Mouse (Mus musculus): ENCODE results near the gene Hey2. TPM values are rescaled to one million over a fixed set of nuclear protein-coding genes. Genes with fewer than 3 reads are reported as not detected.

Gene Hey2
- polyA plus RNA-seq (2014; fragmentation: Nextera tagmentation; extraction: Ambion mirVana): 2.8 and 4.0 TPM in 2 replicates

DNA sequence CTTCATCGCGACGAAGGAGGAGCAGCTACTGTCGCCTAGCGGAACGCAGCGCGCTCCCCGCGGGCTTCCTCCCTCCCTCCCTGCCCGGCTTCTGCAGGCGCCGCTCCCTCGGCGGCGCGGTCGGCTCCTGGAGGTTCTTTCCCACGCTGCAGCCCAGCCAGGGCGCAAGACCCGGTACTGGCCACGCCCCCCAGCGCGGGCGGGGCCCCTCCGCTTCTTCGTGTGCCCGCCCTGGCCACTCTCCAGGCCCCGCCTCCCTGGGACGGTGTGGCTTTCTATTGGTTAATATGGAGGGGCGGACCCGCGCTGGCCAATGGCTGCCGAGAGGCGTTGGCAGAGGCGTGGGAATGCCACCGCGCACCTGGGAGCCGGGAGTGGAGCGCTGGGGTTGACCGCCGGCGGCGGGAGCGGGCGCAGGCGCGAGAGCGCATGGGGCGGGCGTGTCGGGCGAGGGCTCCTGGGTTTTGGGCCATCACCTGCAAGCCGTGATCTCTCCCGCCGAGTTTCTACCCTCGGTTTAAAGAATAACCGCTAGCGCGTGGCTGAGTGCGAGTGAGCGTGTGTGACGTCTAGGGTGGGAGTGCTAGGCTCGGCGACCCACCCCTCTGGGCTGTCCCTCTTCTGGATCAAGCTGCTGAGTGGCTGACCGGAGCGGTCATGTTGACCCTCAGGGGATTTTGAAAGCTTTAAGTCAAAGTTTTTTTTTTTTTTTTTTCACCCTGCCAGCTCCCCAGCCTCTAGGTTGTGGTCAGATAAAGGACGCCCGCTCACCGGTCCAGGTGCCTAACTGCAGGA lies at the start of gene Hey2:
Gene Hey2 (minus strand): TSS at position 159 of the 795 bp plus-strand sequence.
- H3K4me1 ChIP-seq (ENCODE audit: control insufficient read depth, insufficient read depth, low read length): peaks cover 14% of the 10 kb centered on the region
- DNase-seq (ENCODE audit: low spot score, missing footprints): peak; percentile 100
- H3K36me3 ChIP-seq (ENCODE audit: control insufficient read depth, insufficient read depth, low read length): no peaks in the 10 kb centered on the region
- peaks cover 43% of the 10 kb centered on the region for H3K27me3 ChIP-seq (ENCODE audit: control insufficient read depth, insufficient read depth, low read length)
- peak; percentile 99 for ATAC-seq (ENCODE audit: low FRiP score)
- H3K4me2 ChIP-seq: peak within 1 kb of the TSS; percentile 74
- no peaks in the 10 kb centered on the region for H3K9me3 ChIP-seq (ENCODE audit: control insufficient read depth, low read length)
- H3K4me3 ChIP-seq (ENCODE audit: low read depth, low read length): peak within 1 kb of the TSS; percentile 56
- no peak within 1 kb of the TSS for H3K27ac ChIP-seq (ENCODE audit: low read depth, low read length)
- WGBS: under 1% methylated on average over 64 of the region's 70 CpGs
- peak within 1 kb of the TSS; percentile 32; the same call in 1 of the 2 replicates for H3K9ac ChIP-seq (ENCODE audit: low read length)

DNA sequence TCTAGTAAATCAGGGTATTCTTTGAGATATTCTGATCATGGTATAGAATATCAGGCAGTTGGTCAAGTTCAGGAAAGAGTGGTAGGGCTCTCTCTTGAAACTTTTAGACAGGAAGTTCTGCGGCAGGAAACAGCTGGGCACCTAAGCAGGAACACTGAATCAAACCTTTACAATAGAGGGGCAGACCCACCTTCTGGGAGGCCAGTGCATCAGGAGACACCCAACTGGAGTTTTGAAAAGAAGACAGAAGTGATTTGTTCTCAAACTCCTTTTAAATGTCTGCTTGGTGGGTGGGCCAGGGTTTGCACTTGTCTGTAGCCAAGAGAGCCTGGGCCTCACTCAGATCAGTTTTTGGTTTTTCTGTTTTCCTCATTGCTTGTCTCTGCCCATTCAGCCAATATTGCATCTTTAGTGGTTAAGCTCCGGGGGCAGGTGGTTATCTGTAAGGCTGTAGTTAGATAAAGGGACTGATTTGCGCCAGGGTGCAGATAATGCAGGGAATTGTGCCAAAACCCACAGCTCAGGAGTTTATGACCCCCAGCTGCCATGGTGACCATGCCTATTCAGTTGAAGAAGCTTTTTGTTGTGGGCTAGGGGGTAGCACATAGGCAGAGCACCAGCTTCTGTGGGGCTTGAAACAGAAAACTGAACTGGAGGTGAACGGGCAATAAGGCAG lies 40.6 kb upstream of the Hey2 start:
- Histone ChIP-seq H3K4me1 (ENCODE audit: control insufficient read depth, insufficient read depth, low read length) (no peaks in the 10 kb centered on the region; the same call in 1 of the 2 replicates), H3K36me3 (ENCODE audit: control insufficient read depth, insufficient read depth, low read length) (no peaks in the 10 kb centered on the region), H3K4me3 (ENCODE audit: low read depth, low read length) (no peak overlapping the region), H3K27me3 (ENCODE audit: control insufficient read depth, insufficient read depth, low read length) (no peaks in the 10 kb centered on the region), H3K9me3 (ENCODE audit: control insufficient read depth, low read length) (no peaks in the 10 kb centered on the region), H3K27ac (ENCODE audit: low read depth, low read length) (no peak overlapping the region), H3K9ac (ENCODE audit: low read length) (no peak overlapping the region), H3K4me2 (no peak overlapping the region)
- ATAC-seq (ENCODE audit: low FRiP score) (peak; percentile 67), DNase-seq (ENCODE audit: low spot score, missing footprints) (no peak)
- WGBS: 51% methylated on average over 4 of the region's 4 CpGs

GRCm38 (mm10) chr10:30881109-30881508 lies 38.5 kb upstream of the Hey2 start:
- WGBS: 86% methylated on average over 10 of the region's 10 CpGs
- no peaks in the 10 kb centered on the region; the same call in 1 of the 2 replicates for H3K4me1 ChIP-seq (ENCODE audit: control insufficient read depth, insufficient read depth, low read length)
- H3K27me3 ChIP-seq (ENCODE audit: control insufficient read depth, insufficient read depth, low read length): no peaks in the 10 kb centered on the region
- H3K27ac ChIP-seq (ENCODE audit: low read depth, low read length): no peak overlapping the region
- no peak for ATAC-seq (ENCODE audit: low FRiP score)
- H3K4me2 ChIP-seq: no peak overlapping the region
- no peaks in the 10 kb centered on the region for H3K9me3 ChIP-seq (ENCODE audit: control insufficient read depth, low read length)
- no peak for DNase-seq (ENCODE audit: low spot score, missing footprints)
- H3K9ac ChIP-seq (ENCODE audit: low read length): no peak overlapping the region
- no peaks in the 10 kb centered on the region for H3K36me3 ChIP-seq (ENCODE audit: control insufficient read depth, insufficient read depth, low read length)
- no peak overlapping the region for H3K4me3 ChIP-seq (ENCODE audit: low read depth, low read length)

- H3K4me1 ChIP-seq (ENCODE audit: control insufficient read depth, insufficient read depth, low read length): peaks cover 14% of the 10 kb centered on the region
- H3K36me3 ChIP-seq (ENCODE audit: control insufficient read depth, insufficient read depth, low read length): no peaks in the 10 kb centered on the region
- H3K9me3 ChIP-seq (ENCODE audit: control insufficient read depth, low read length): no peaks in the 10 kb centered on the region
- H3K9ac ChIP-seq (ENCODE audit: low read length): no peak overlapping the region
- H3K4me2 ChIP-seq: no peak overlapping the region
- peaks cover 43% of the 10 kb centered on the region for H3K27me3 ChIP-seq (ENCODE audit: control insufficient read depth, insufficient read depth, low read length)
- ATAC-seq (ENCODE audit: low FRiP score): no peak
- peak; percentile 91 for DNase-seq (ENCODE audit: low spot score, missing footprints)
- WGBS: 14% methylated on average over 13 of the region's 13 CpGs
- H3K27ac ChIP-seq (ENCODE audit: low read depth, low read length): no peak overlapping the region
- no peak overlapping the region for H3K4me3 ChIP-seq (ENCODE audit: low read depth, low read length)
These were observed 2.7 kb upstream of the Hey2 start for GRCm38 (mm10) chr10:30845101-30845825.

DNA sequence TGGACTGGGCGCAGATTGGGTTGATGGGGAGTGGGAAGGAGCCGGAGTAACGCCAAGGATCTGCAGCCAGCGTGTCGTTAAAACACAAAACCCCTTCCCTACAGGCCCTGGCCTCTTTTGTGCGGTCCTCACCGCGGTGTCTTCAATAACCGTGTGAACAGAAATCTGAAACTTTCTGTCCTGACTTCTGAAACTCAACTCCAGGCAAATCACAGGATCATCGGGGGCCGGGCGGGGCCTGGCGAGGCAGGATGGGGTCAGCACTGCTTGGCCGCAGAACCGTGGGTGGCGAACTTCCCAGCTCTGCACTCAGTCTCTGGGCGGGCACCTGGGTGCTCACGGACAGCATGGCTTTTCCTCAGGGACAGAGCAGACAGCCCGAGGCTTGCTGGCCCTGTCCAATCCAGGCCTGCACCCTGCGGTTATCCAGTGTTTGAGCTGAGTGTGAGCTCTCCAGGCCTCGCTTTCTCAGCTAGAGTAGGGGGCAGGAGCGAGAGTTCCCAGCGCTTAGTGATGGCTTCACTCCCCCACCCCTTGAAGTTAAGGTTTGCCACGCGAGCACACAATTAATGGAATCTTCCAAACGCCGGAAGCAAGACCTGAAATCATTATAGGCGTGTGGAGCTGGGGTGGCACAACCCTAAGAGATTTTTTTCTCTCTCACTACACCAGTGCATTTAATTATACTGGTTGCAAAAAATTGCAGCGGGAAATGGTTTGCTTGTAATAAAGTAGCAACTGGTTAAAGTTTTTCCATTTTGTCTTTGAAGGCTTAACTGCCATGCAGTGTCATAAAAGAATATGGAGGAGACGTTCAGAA lies 1.8 kb upstream of the Hey2 start:
- H3K4me2 ChIP-seq: peak overlapping the region; percentile 74
- no peak overlapping the region for H3K27ac ChIP-seq (ENCODE audit: low read depth, low read length)
- WGBS: under 1% methylated on average over 30 of the region's 30 CpGs
- no peaks in the 10 kb centered on the region for H3K36me3 ChIP-seq (ENCODE audit: control insufficient read depth, insufficient read depth, low read length)
- no peaks in the 10 kb centered on the region for H3K9me3 ChIP-seq (ENCODE audit: control insufficient read depth, low read length)
- peaks cover 14% of the 10 kb centered on the region for H3K4me1 ChIP-seq (ENCODE audit: control insufficient read depth, insufficient read depth, low read length)
- H3K27me3 ChIP-seq (ENCODE audit: control insufficient read depth, insufficient read depth, low read length): peaks cover 43% of the 10 kb centered on the region
- H3K4me3 ChIP-seq (ENCODE audit: low read depth, low read length): peak overlapping the region; percentile 56
- DNase-seq (ENCODE audit: low spot score, missing footprints) (peak; percentile 95), ATAC-seq (ENCODE audit: low FRiP score) (peak; percentile 6; the same call in 1 of the 2 replicates)
- H3K9ac ChIP-seq (ENCODE audit: low read length): peak overlapping the region; percentile 47

- Histone ChIP-seq H3K4me2 (peak overlapping the region; percentile 74), H3K36me3 (ENCODE audit: control insufficient read depth, insufficient read depth, low read length) (no peaks in the 10 kb centered on the region), H3K9ac (ENCODE audit: low read length) (peak overlapping the region; percentile 47), H3K9me3 (ENCODE audit: control insufficient read depth, low read length) (no peaks in the 10 kb centered on the region), H3K4me3 (ENCODE audit: low read depth, low read length) (peak overlapping the region; percentile 56), H3K4me1 (ENCODE audit: control insufficient read depth, insufficient read depth, low read length) (peaks cover 14% of the 10 kb centered on the region), H3K27me3 (ENCODE audit: control insufficient read depth, insufficient read depth, low read length) (peaks cover 43% of the 10 kb centered on the region), H3K27ac (ENCODE audit: low read depth, low read length) (no peak overlapping the region)
- ATAC-seq (ENCODE audit: low FRiP score) (no peak), DNase-seq (ENCODE audit: low spot score, missing footprints) (peak; percentile 94)
- under 1% methylated on average over 21 of the region's 21 CpGs for WGBS
These were observed 1.0 kb upstream of the Hey2 start for GRCm38 (mm10) chr10:30843438-30844190.

GRCm38 (mm10) chr10:30842228-30842627 lies 373 bp downstream of the Hey2 start:
- H3K27ac ChIP-seq (ENCODE audit: low read depth, low read length): no peak overlapping the region
- WGBS: under 1% methylated on average over 29 of the region's 29 CpGs
- no peaks in the 10 kb centered on the region for H3K36me3 ChIP-seq (ENCODE audit: control insufficient read depth, insufficient read depth, low read length)
- H3K4me3 ChIP-seq (ENCODE audit: low read depth, low read length): peak overlapping the region; percentile 56
- H3K9me3 ChIP-seq (ENCODE audit: control insufficient read depth, low read length): no peaks in the 10 kb centered on the region
- peak; percentile 66 for ATAC-seq (ENCODE audit: low FRiP score)
- H3K9ac ChIP-seq (ENCODE audit: low read length): peak overlapping the region; percentile 32; the same call in 1 of the 2 replicates
- H3K4me1 ChIP-seq (ENCODE audit: control insufficient read depth, insufficient read depth, low read length): peaks cover 14% of the 10 kb centered on the region
- peaks cover 43% of the 10 kb centered on the region for H3K27me3 ChIP-seq (ENCODE audit: control insufficient read depth, insufficient read depth, low read length)
- DNase-seq (ENCODE audit: low spot score, missing footprints): no peak
- H3K4me2 ChIP-seq: peak overlapping the region; percentile 74

DNA sequence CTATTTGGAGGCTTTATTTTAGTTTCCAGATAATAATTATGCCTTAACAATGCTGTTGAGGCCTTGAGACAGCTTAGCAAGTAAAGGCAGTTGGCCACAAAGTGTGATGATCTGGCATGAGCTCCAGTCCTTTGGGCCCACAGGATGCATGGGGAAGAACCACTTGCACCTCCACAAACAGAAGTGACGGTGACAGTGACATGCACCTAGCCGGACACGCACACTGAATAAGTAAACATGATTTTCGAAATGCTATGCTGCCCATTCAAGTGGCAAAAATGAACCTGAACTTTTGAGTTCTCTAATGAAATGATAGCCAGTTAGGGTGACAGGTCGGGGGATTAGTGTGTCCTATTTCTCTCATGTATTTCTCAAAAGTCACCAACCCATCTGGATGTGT lies 1.8 kb downstream of the Hey2 start:
- Histone ChIP-seq H3K9ac (ENCODE audit: low read length) (no peak overlapping the region), H3K9me3 (ENCODE audit: control insufficient read depth, low read length) (no peaks in the 10 kb centered on the region), H3K27ac (ENCODE audit: low read depth, low read length) (no peak overlapping the region), H3K27me3 (ENCODE audit: control insufficient read depth, insufficient read depth, low read length) (peaks cover 34% of the 10 kb centered on the region; the same call in 1 of the 2 replicates), H3K4me3 (ENCODE audit: low read depth, low read length) (no peak overlapping the region), H3K4me1 (ENCODE audit: control insufficient read depth, insufficient read depth, low read length) (peaks cover 14% of the 10 kb centered on the region), H3K36me3 (ENCODE audit: control insufficient read depth, insufficient read depth, low read length) (no peaks in the 10 kb centered on the region), H3K4me2 (no peak overlapping the region)
- ATAC-seq (ENCODE audit: low FRiP score) (no peak), DNase-seq (ENCODE audit: low spot score, missing footprints) (peak; percentile 73)
- WGBS: 73% methylated on average over 5 of the region's 5 CpGs

All from midbrain, embryonic 11.5 days (tissue).